Mouse (Mus musculus): Measurements from ENCODE around the gene Tubg2.

The Tubg2 gene

GRCm38 (mm10) chr11:101180846-101181740 lies 25.4 kb downstream of the Tubg2 start:
- DNase-seq = peak; percentile 84

- no peak for DNase-seq
Measured at GRCm38 (mm10) chr11:101181961-101182360, 26.3 kb downstream of the Tubg2 start.

- no peak for DNase-seq
Measured at GRCm38 (mm10) chr11:101182771-101183517, 27.2 kb downstream of the Tubg2 start.

DNA sequence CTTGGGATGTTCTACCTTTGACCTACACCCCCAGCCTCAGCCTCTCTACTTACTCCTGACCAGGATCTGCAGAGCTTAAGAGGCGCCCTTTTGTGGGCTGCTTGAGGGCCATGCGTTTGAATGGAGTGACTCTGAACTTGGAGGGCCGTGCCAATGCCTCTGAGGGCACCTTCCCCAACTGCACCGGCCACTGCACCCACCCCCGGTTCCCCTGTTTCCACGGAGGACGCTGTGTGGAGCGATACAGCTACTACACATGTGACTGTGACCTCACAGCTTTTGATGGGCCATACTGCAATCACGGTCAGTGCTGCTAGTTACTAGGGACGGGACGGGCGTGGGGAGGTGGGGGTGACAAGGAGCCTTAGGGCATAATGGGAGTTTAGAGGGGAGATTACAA lies 29.3 kb downstream of the Tubg2 start:
- no peak for DNase-seq

DNA sequence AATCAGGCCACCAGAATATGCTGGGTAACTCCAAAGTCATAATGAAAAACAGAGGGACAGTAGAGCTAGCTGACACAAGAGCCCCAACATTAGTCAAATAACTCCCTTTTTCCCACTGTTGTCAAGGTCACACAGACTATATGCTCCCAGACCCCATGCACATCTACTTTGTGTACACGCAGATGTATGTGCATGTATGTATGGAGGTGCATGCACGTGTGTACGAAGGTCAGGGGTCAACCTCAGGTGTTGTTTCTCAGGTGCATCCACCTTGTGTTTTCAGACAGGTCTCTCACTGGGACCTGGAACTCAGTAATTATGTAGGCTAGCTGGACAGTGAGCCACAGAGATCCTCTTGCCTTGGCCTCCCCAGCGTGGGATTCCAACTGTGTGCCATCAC lies 29.7 kb downstream of the Tubg2 start:
- DNase-seq = no peak

GRCm38 (mm10) chr11:101186526-101187247 lies 31.0 kb downstream of the Tubg2 start:
- DNase-seq = no peak

DNA sequence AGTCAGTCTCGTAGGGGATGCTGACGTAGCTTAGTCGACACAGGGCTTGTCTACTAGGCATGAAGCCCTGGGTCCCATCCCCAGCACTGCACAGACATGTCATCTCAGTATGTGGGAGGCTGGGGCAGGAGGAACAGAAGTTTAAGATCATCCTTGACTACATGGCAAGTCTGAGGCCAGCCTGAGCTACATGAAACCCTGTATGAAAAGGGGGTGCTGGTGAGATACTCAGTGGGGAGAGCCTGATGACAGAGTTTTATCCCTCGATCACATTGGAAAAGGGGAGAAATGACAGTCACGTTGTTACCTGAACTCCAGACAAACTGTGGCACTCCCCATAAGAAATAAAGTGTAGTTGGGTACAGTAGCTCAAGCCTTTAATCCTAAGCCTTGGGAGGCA lies 31.8 kb downstream of the Tubg2 start:
- DNase-seq = no peak

DNA sequence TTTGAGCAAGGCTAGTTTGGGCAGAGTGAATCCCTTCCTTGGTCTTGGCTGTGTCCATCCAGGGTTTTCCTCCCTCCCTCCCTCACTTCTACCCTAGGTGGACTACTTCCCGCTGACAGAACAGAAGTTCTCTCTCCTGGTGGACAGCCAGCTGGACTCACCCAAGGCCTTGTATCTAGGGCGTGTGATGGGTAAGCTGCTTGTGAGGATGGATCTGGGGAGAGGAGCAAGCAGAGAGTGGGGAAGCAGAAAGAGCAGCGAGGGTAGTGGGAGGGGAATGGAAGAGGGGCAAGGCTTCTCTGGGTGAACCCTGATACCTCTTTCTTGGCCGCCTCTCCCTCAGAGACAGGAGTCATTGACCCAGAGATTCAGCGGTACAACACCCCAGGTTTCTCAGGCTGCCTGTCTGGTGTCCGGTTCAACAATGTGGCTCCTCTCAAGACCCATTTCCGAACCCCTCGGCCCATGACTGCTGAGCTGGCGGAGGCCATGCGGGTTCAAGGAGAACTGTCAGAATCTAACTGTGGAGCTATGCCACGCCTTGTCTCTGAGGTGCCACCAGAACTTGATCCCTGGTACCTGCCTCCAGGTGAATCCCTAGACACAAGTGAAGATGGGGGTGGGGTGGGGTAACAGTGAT lies 32.6 kb downstream of the Tubg2 start:
- DNase-seq = no peak

GRCm38 (mm10) chr11:101189495-101190180 lies 33.9 kb downstream of the Tubg2 start:
- DNase-seq = no peak

- DNase-seq = no peak
Measured at GRCm38 (mm10) chr11:101190181-101190912, 34.6 kb downstream of the Tubg2 start.

DNA sequence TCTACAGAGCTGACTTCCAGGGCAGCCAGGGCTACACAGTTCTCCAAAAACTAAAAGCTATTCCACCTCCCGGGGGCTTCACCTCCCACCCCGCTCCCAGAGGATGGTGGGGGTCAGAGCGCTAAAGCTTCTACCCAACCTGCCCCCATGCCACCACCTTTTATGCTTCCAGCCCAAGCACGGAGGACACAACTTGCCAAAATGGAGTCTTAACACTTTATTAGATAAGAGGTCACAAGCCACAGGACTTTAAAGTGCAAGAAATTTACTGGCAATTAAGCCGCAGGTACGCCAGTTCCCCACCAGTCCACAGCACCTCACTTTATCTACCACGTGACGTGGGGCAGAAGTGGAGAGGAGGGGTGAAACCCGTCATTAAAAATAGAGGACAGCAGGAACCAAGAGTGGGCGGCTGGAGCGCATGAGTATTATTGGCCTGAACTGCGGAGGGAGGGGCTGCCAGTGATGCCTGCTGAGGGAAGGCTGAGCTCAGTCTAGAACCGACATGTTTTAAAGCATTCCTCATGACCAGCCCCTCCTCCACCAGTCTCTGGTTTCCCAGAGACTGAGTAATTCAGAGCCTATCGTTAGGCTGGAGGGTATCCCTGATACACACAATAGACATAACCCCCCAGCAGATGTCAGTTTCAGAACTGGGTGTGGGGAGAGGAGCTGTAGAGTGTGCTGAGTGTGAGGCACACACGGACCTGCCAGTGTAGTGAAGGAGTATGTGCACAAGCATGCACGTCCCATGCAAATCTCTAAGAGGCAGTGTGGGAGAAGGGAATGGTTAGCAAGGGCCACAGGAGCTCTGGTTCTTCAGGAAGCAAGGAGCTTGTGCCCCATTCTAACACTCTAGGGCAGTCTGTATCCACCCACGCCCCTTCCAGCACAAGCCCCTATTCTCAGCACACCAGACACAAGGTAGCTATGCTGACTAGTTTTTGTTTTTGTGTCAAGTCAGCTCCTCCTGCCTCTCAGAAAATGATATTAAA lies 35.5 kb downstream of the Tubg2 start:
- no peak for DNase-seq

GRCm38 (mm10) chr11:101191919-101192470 lies 36.3 kb downstream of the Tubg2 start:
- no peak for DNase-seq

GRCm38 (mm10) chr11:101192646-101193045 lies 36.9 kb downstream of the Tubg2 start:
- DNase-seq = no peak

DNA sequence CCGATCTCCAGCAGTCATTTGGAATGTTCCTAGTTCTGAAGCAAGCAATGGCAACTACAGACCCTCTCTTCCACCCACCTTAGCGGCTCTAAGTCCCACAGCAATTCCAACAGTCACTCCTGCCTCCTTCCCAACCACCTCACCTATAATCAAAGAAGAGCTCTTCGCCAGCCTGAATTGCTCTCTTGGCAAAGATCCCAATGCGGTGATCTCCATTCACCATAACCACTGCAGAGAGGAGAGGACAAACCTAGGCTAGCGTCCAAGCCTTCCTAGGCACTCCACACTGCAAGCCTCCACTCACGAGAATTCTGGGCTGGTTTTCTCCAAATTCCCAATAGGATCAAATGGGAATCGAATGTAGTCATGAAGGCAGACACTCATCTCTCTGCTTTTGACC lies 37.4 kb downstream of the Tubg2 start:
- no peak for DNase-seq

DNA sequence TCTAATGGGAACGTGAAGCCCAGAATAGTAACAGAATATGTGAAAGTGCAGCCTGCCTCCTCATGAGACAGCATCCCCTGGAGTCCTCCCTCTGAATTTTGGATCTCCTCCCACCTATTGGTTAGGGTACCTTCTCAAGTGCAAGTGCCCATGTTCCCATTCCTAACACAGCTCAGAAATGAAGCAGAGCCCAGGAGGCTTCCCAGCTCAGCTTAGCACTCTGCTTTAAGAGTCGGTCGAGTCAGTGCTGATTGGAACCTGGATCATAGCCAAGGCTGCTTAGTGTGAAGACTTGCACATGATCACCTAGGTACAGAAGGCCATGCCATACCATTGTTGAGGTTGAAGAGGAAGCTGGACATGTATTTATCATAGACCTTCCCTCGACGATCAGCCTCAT lies 38.4 kb downstream of the Tubg2 start:
- no peak for DNase-seq

DNA sequence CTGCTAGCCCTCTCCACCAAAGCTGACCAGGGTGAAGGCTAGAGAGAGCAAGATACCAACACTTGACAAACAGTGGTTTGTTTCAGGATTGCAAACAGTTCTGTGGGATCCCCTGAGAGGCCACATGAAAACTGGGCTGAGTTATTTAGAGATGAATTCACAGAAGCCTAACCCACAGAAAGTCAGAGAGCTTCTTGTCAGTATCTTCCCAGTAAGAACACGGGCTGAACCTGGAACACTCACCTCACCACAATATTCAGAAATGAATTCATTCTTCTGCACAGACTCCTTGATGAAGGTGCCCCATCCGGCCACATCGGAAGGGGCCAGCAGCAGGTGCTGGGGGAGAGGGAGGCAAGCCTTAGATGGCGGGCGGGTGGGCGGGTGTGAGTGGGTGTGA lies 38.9 kb downstream of the Tubg2 start:
- DNase-seq = no peak

GRCm38 (mm10) chr11:101195101-101195500 lies 39.4 kb downstream of the Tubg2 start:
- no peak for DNase-seq

GRCm38 (mm10) chr11:101195571-101195970 lies 39.9 kb downstream of the Tubg2 start:
- DNase-seq = no peak

- DNase-seq = no peak
Measured at GRCm38 (mm10) chr11:101196175-101196574, 40.5 kb downstream of the Tubg2 start.

- DNase-seq = no peak
Measured at GRCm38 (mm10) chr11:101199555-101199954, 43.8 kb downstream of the Tubg2 start.
